In genomic region chr10:52851994-52852393, GRCm38 (mm10) we compare ENCODE assay signal across 16 mouse cellular contexts.
A peak's percentile ranks its signal among the peaks of the same experiment; 100 is the strongest.
DNase-seq lines count a peak whose midpoint lies in the region; TF ChIP-seq lines count a peak whose summit lies in the region.
"Had no signal": no experiment of that assay in that cellular context is flagged by ENCODE, and none has a peak within 500 bp of the region (broad histone marks: within the 10 kb centered on the region; RNA-seq: fewer than 3 reads in every experiment).

No protein-coding gene starts in this region.

- dilution Hi-C loops in CH12.LX (cut with MboI; ENCODE audit: extremely low pct_ligation_motif_present, extremely low pct_unique_long_range_greater_than_20kb, low sequenced_read_pairs), result no loop called here

- in situ Hi-C loops in CH12.LX (cut with MboI; ENCODE audit: low pct_ligation_motif_present, low pct_unique_long_range_greater_than_20kb, low sequenced_read_pairs), result no loop called here

- TF ChIP-seq EP300 in CH12.LX (IDR thresholded peaks at IDR 0.05; ENCODE audit: low read length), result peak; percentile 79

- no peak overlapping the region for H3K27ac ChIP-seq in CH12.LX (ENCODE audit: insufficient read depth, low read depth)

- no peak for TF ChIP-seq RAD21 in CH12.LX (IDR thresholded peaks at IDR 0.05; ENCODE audit: low read depth, low read length)

- no peak overlapping the region for H3K9ac ChIP-seq in CH12.LX (ENCODE audit: insufficient read depth, low read depth)

- no peaks in the 10 kb centered on the region for H3K79me2 ChIP-seq in CH12.LX (replicated peaks; ENCODE audit: control insufficient read depth, extremely low read depth, insufficient read depth, poor library complexity, severe bottlenecking)

- H3K9me3 ChIP-seq in CH12.LX (replicated peaks; ENCODE audit: low read length), result no peaks in the 10 kb centered on the region
- H3K9me3 ChIP-seq: G1E had no signal

- H3K36me3 ChIP-seq in CH12.LX (replicated peaks in 1 of 2; ENCODE audit: control insufficient read depth in 1 of 2, insufficient read depth in 1 of 2, low read length in 1 of 2), result no peaks in the 10 kb centered on the region
- H3K36me3 ChIP-seq: G1E had no signal

- no peak overlapping the region for H3K4me2 ChIP-seq in CH12.LX (ENCODE audit: insufficient read depth, low read depth, poor library complexity, severe bottlenecking)

- TF ChIP-seq CTCF in CH12.LX (conservative IDR thresholded peaks at IDR 0.05 in 1 of 2, IDR thresholded peaks at IDR 0.05 in 1 of 2; ENCODE audit: low read depth in 2 of 2, low read length in 2 of 2), result no peak

- no peak overlapping the region for H3K4me3 ChIP-seq in CH12.LX (replicated peaks in 1 of 3; ENCODE audit: low read depth in 2 of 3, low read length in 2 of 3, poor library complexity in 1 of 3)

- no peaks in the 10 kb centered on the region for H3K27me3 ChIP-seq in CH12.LX (replicated peaks)
- H3K27me3 ChIP-seq: Patski had no signal

- peak; percentile 54 for DNase-seq in CH12.LX (ENCODE audit: extremely low read depth)
- DNase-seq in spleen, postnatal 14 days (ENCODE audit: low spot score in 2 of 2), result no peak
- DNase-seq: adrenal gland, adult 2 months; adrenal gland, adult 8-10 months; adrenal gland, postnatal 10 days; adrenal gland, postnatal 14 days; adrenal gland, postnatal 25 days; adrenal gland, postnatal 36 days; B cell, adult 2 months; cerebellum, adult 11 months; cerebellum, adult 11-12 months; cerebellum, adult 18-20 months; cerebellum, adult 2 months; cerebellum, adult 8-10 months had no signal

- peaks cover 3 to 9% of the 10 kb centered on the region in 2 experiments; a peak in 3 of 4 replicates for H3K4me1 ChIP-seq in CH12.LX (ENCODE audit: control insufficient read depth in 1 of 2, insufficient read depth in 2 of 2)

- TF ChIP-seq POLR2A in CH12.LX (IDR thresholded peaks at IDR 0.05; ENCODE audit: low read depth, low read length), result no peak

TF ChIP-seq in CH12.LX, 34 proteins besides CTCF, POLR2A, EP300 and RAD21:
- TF ChIP-seq RCOR1 (conservative IDR thresholded peaks at IDR 0.05; ENCODE audit: low read depth, low read length) (0 out of 2 replicates have a peak, but pooled peaks have one; percentile 18), ELF1 (IDR thresholded peaks at IDR 0.05; ENCODE audit: low read depth, low read length) (no peak), BHLHE40 (IDR thresholded peaks at IDR 0.05; ENCODE audit: low read depth, low read length) (no peak), MEF2A (IDR thresholded peaks at IDR 0.05; ENCODE audit: borderline replicate concordance, low read depth, low read length) (peak; percentile 33; the same call in 1 of the 2 replicates), JUND (conservative IDR thresholded peaks at IDR 0.05; ENCODE audit: low read depth, low read length) (0 out of 2 replicates have a peak, but pooled peaks have one; percentile 40), GABPA (IDR thresholded peaks at IDR 0.05; ENCODE audit: insufficient replicate concordance, low read depth, low read length) (no peak), ZMIZ1 (IDR thresholded peaks at IDR 0.05; ENCODE audit: low read depth, low read length) (no peak), IRF4 (IDR thresholded peaks at IDR 0.05; ENCODE audit: low read depth, low read length) (peak; percentile 82), TCF12 (IDR thresholded peaks at IDR 0.05; ENCODE audit: low read depth, low read length) (0 out of 2 replicates have a peak, but pooled peaks have one; percentile 10), NRF1 (IDR thresholded peaks at IDR 0.05; ENCODE audit: low read depth, low read length) (no peak), MAX (IDR thresholded peaks at IDR 0.05; ENCODE audit: low read length) (0 out of 2 replicates have a peak, but pooled peaks have one; percentile 31), JUN (IDR thresholded peaks at IDR 0.05; ENCODE audit: insufficient read depth, low read depth, low read length) (no peak)
